Mouse (Mus musculus) gastrocnemius, postnatal 14 days (tissue): ENCODE measurements around the gene Nup107. TPM values are rescaled to one million over a fixed set of nuclear protein-coding genes. Genes with fewer than 3 reads are reported as not detected.

ENCODE experiments used
- DNase-seq: peaks from one replicate; pipeline ENCODE4 v3.0.0; 2021; ENCODE audit warnings: mixed read lengths
- intact Hi-C: fragments of 180-260 bp; cut with DNase I; formaldehyde crosslinking; loops from one replicate; pipeline ENCODE4 v1.15.1; 2025; ENCODE audit warnings: low total_unique reads
- total RNA-seq, 2 experiments: library from RNA; stranded (reverse); gene quantifications; 2 replicates each; pipeline ENCODE4 v1.2.3; 2021

Nup107 gene
- total RNA-seq, 2 experiments from 2014 or later = 7.0 to 7.6 TPM

- no peak for DNase-seq
Observed at GRCm38 (mm10) chr10:117805919-117806318, 13.4 kb upstream of the Nup107 start.

GRCm38 (mm10) chr10:117803870-117804850, 11.7 kb upstream of the Nup107 start:
- intact Hi-C loops = no loop called here
- no peak for DNase-seq

More at GRCm38 (mm10) chr10:117805919-117806318, 13.4 kb upstream of the Nup107 start:
- intact Hi-C loops = no loop called here

GRCm38 (mm10) chr10:117801886-117802285, 9.4 kb upstream of the Nup107 start:
- DNase-seq = no peak
- intact Hi-C loops = no loop called here

GRCm38 (mm10) chr10:117799806-117800205, 7.3 kb upstream of the Nup107 start:
- DNase-seq = no peak
- intact Hi-C loops = no loop called here

DNA sequence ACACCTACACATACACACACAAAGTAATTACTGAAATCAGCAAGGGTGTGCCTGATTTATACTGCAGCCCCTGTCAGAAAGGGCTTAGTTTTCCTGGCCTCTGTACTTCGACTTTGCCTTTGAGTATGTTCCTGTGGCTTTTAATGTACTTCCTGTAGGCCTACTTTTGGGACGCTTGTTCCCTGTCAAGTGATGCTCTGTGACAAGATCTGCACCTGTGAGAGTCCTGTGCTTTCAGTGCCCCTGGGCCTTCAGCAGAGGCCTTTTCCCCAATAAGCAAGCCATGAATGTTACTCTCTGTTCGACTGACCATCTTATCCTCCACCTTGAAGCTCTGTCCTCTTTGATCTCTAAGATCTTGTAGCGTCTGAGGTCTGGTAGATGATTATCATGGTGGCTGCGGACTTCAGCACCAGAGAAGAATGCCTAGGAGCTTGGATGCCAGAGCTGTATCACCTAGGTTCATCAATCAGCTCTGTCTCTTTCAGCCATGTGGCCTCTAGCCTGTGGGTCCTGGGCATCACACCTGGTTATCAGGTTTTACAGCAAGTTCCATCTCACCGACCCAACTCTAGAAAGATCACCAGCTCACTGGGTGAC, 6.0 kb upstream of the Nup107 start:
- no peak for DNase-seq
- intact Hi-C loops = no loop called here

GRCm38 (mm10) chr10:117797684-117798083, 5.2 kb upstream of the Nup107 start:
- intact Hi-C loops = no loop called here
- no peak for DNase-seq

GRCm38 (mm10) chr10:117797106-117797505, 4.6 kb upstream of the Nup107 start:
- intact Hi-C loops = no loop called here

GRCm38 (mm10) chr10:117796181-117796580, 3.7 kb upstream of the Nup107 start:
- intact Hi-C loops = no loop called here
- DNase-seq = no peak

More at GRCm38 (mm10) chr10:117797106-117797505, 4.6 kb upstream of the Nup107 start:
- no peak for DNase-seq

- intact Hi-C loops = no loop called here
Observed at GRCm38 (mm10) chr10:117795206-117795605, 2.7 kb upstream of the Nup107 start.

DNA sequence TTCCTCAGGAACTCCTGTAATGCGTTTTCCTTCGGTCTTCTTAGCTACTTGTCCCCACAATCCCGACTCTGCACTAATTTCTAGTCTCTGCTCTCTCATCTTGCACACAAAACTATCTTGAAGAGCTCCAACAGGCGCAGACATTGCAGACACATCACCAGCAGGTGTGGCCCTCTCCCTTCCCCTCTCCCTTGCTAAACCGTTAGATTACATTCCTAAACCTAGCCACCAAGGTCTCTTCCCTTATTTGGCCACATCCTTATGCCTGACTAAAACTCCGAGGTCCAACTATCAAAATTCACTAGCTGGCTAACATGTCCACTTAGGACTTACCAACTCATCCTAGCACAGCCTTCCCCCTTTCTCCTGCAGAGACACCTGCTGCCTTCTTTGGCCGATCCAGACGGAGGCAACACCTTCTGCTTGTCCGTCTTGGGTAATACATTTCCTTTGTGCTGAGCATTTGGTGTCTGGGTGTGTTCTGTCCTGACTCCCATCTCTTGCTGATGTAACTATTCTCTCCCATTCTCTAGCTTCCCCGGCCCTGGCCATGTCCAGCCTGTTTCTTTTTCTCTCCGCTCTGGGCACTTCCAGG, 1.0 kb upstream of the Nup107 start:
- intact Hi-C loops = no loop called here
- no peak for DNase-seq

More at GRCm38 (mm10) chr10:117795206-117795605, 2.7 kb upstream of the Nup107 start:
- no peak for DNase-seq

GRCm38 (mm10) chr10:117791171-117791470, 1.4 kb downstream of the Nup107 start:
- DNase-seq = no peak
- intact Hi-C loops = no loop called here

GRCm38 (mm10) chr10:117790421-117791170, 1.9 kb downstream of the Nup107 start:
- DNase-seq = no peak
- intact Hi-C loops = no loop called here

- no peak for DNase-seq
- intact Hi-C loops = no loop called here
Observed at GRCm38 (mm10) chr10:117790011-117790410, 2.5 kb downstream of the Nup107 start.

- no peak for DNase-seq
Observed at GRCm38 (mm10) chr10:117784646-117785045, 7.9 kb downstream of the Nup107 start.

GRCm38 (mm10) chr10:117783786-117784420, 8.6 kb downstream of the Nup107 start:
- intact Hi-C loops = no loop called here
- DNase-seq = no peak

More at GRCm38 (mm10) chr10:117784646-117785045, 7.9 kb downstream of the Nup107 start:
- intact Hi-C loops = no loop called here

- intact Hi-C loops = no loop called here
- DNase-seq = no peak
Observed at GRCm38 (mm10) chr10:117782491-117783260, 9.8 kb downstream of the Nup107 start.

- intact Hi-C loops = no loop called here
- no peak for DNase-seq
Observed at GRCm38 (mm10) chr10:117782056-117782455, 10.4 kb downstream of the Nup107 start.

DNA sequence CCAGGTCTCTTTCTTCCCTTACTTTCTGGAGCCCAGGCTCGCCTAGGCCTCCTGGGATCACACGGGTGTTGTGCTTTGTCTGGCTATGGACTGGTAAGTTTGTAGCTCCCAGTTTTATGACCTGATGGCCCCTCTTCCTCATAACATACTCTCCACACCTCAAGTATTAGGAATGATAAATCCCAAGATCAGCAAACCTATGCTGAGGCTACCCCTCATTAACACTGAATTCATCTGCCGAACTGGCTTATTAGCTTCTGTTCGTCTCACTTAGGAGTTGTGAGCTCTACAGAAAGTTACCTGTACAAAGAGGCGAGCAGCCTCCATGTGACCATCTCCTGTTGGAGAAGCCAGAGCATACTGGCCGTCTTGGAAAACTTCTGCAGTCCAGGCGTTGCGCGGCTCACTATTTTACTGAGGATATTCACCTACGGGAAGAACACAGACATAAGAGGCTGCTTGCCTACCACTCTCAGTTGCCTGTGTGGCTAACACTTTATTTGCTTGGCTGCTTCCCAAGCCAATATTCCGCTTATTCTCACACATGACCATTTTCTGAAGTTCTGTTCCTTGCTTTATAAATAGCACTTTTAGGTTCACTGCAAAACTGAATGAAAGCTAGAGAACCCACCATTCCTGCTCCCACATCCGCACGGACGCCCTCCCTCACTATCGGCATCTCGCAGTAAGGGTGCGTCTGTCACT, 11.3 kb downstream of the Nup107 start:
- intact Hi-C loops = no loop called here
- no peak for DNase-seq
